Mouse (Mus musculus) brain, embryonic 18.5 days (tissue): ENCODE data around the gene Prrc2a.
A peak's percentile ranks its signal among the peaks of the same experiment; 100 is the strongest.

Experiments used
- DNase-seq: peaks from one replicate; pipeline ENCODE4 v3.0.0-alpha.2; 2012; ENCODE audit warnings: low read depth, low spot score

Prrc2a gene

GRCm38 (mm10) chr17:35164568-35165450 is at the start of gene Prrc2a:
TSS of gene Prrc2a (minus strand) at chr17:35164897.
- peak; percentile 99 for DNase-seq

GRCm38 (mm10) chr17:35213071-35213470 is 48.4 kb upstream of the Prrc2a start:
- DNase-seq, result no peak

- no peak for DNase-seq
These were observed 45.9 kb upstream of the Prrc2a start for GRCm38 (mm10) chr17:35210593-35210992.

GRCm38 (mm10) chr17:35209785-35210535 is 45.3 kb upstream of the Prrc2a start:
- no peak for DNase-seq

- DNase-seq, result no peak
These were observed 40.7 kb upstream of the Prrc2a start for GRCm38 (mm10) chr17:35205380-35205769.

- DNase-seq, result no peak
These were observed 40.0 kb upstream of the Prrc2a start, which contains the start of gene Lta for GRCm38 (mm10) chr17:35204494-35205379. TSS of gene Lta (minus strand) at chr17:35205351.

- DNase-seq, result no peak
These were observed 37.7 kb upstream of the Prrc2a start for GRCm38 (mm10) chr17:35202442-35202841.

GRCm38 (mm10) chr17:35201787-35202186 is 37.1 kb upstream of the Prrc2a start, which contains the start of gene Tnf:
TSS of gene Tnf (minus strand) at chr17:35202007.
- no peak for DNase-seq

- no peak for DNase-seq
These were observed 36.4 kb upstream of the Prrc2a start for GRCm38 (mm10) chr17:35201128-35201527.

- no peak for DNase-seq
These were observed 35.7 kb upstream of the Prrc2a start for GRCm38 (mm10) chr17:35200398-35200797.

- no peak for DNase-seq
These were observed 34.2 kb upstream of the Prrc2a start for GRCm38 (mm10) chr17:35198946-35199345.

- DNase-seq, result no peak
These were observed 33.3 kb upstream of the Prrc2a start for GRCm38 (mm10) chr17:35198029-35198428.

GRCm38 (mm10) chr17:35197126-35197525 is 32.4 kb upstream of the Prrc2a start:
- DNase-seq, result no peak

- no peak for DNase-seq
These were observed 31.6 kb upstream of the Prrc2a start for GRCm38 (mm10) chr17:35196321-35196641.

GRCm38 (mm10) chr17:35195631-35196320 is 31.1 kb upstream of the Prrc2a start:
- DNase-seq, result no peak

GRCm38 (mm10) chr17:35194844-35195630 is 30.3 kb upstream of the Prrc2a start:
- no peak for DNase-seq

- DNase-seq, result no peak
These were observed 29.5 kb upstream of the Prrc2a start, which contains the start of gene Ltb for GRCm38 (mm10) chr17:35193881-35194843. TSS of gene Ltb (plus strand) at chr17:35194439.

GRCm38 (mm10) chr17:35192924-35193323 is 28.2 kb upstream of the Prrc2a start:
- DNase-seq, result no peak

GRCm38 (mm10) chr17:35191723-35192122 is 27.0 kb upstream of the Prrc2a start:
- no peak for DNase-seq
